Mouse (Mus musculus) embryonic facial prominence, embryonic 15.5 days (tissue): ENCODE data around the gene Wscd2. TPM values are rescaled to one million over a fixed set of nuclear protein-coding genes. Genes with fewer than 3 reads are reported as not detected.

ENCODE experiments used
- ATAC-seq: fragments of 200-750 bp; cut with Nextera tagmentation; 2 replicates; pipeline ENCODE4 v1.8.0; 2017; ENCODE audit warnings: low read depth, moderate TSS enrichment; ENCODE audit not compliant: insufficient number of reproducible peaks, low FRiP score, low TSS enrichment
- H3K27ac ChIP-seq: fragments of 300-500 bp; sonication (generic); replicated peaks from 2 replicates; pipeline ENCODE4 v1.5.1; 2015; ENCODE audit warnings: mild to moderate bottlenecking, inconsistent platforms
- H3K27me3 ChIP-seq: fragments of 300-500 bp; sonication (generic); 2 replicates; pipeline ENCODE4 v1.6.1; 2015; ENCODE audit warnings: inconsistent platforms
- H3K36me3 ChIP-seq: fragments of 300-500 bp; sonication (generic); 2 replicates; pipeline ENCODE4 v1.6.1; 2015; ENCODE audit warnings: mild to moderate bottlenecking, inconsistent platforms
- H3K4me1 ChIP-seq: fragments of 300-500 bp; sonication (generic); 2 replicates; pipeline ENCODE4 v1.6.1; 2015; ENCODE audit warnings: inconsistent platforms
- H3K4me2 ChIP-seq: fragments of 300-500 bp; sonication (generic); replicated peaks from 2 replicates; pipeline ENCODE4 v1.6.1; 2015; ENCODE audit warnings: mild to moderate bottlenecking, inconsistent platforms
- H3K4me3 ChIP-seq: fragments of 300-500 bp; sonication (generic); replicated peaks from 2 replicates; pipeline ENCODE4 v1.5.1; 2015; ENCODE audit warnings: mild to moderate bottlenecking, inconsistent platforms
- H3K9ac ChIP-seq: fragments of 300-500 bp; sonication (generic); 2 replicates; pipeline ENCODE4 v1.6.1; 2015; ENCODE audit warnings: inconsistent platforms
- H3K9me3 ChIP-seq: fragments of 300-500 bp; sonication (generic); replicated peaks from 2 replicates; pipeline ENCODE4 v1.6.1; 2016; ENCODE audit warnings: inconsistent platforms
- WGBS: fragments of 180-500 bp; shearing (Covaris S2); methylation state at CpG from one replicate; pipeline ENCODE4 v1.1.7; 2015; 5-methylcytosine and 5-hydroxymethylcytosine counted together
- polyA plus RNA-seq: library from polyadenylated mRNA; unstranded; fragments of >200 nt; fragmentation: Nextera tagmentation; extraction: Ambion mirVana; gene quantifications from 2 replicates; pipeline ENCODE4 v1.2.1, GENCODE M21; 2015

Wscd2 gene
- polyA plus RNA-seq, 1 experiment from 2014 or later: 14.7 TPM

DNA sequence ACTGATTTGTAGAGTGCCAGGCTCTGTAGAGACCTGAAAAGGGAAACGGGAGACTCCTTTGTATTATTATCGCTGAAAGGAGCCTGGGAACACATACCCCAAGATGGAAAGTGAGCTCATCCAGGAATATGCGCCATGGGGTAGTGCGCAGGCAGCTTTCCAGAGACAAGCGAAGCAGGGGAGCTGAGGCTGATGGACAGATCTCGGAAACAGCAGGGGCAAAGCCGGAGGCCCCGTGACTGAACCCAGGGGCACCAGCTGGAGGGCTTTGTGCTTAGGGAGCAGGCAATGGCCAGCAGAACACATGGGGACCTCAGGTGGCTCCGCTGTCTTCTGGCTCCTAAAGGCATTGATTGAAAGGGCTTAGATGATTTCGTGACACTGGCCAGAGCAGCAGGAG is 13.1 kb downstream of the Wscd2 start:
- peaks cover 25% of the 10 kb centered on the region for H3K4me1 ChIP-seq
- H3K27me3 ChIP-seq: 0 out of 2 replicates have a peak, but pooled peaks cover 3% of the 10 kb centered on the region
- H3K4me2 ChIP-seq: peak overlapping the region; percentile 3; the same call in 1 of the 2 replicates
- no peak overlapping the region for H3K9ac ChIP-seq
- H3K27ac ChIP-seq: no peak overlapping the region
- H3K9me3 ChIP-seq: no peaks in the 10 kb centered on the region
- H3K4me3 ChIP-seq: no peak overlapping the region
- H3K36me3 ChIP-seq: no peaks in the 10 kb centered on the region
- no peak for ATAC-seq
- WGBS: 13% methylated on average over 10 of the region's 10 CpGs

- no peak overlapping the region for H3K27ac ChIP-seq
- H3K9ac ChIP-seq: no peak overlapping the region
- H3K4me2 ChIP-seq: no peak overlapping the region
- no peaks in the 10 kb centered on the region for H3K36me3 ChIP-seq
- peak; percentile 39; the same call in 1 of the 2 replicates for ATAC-seq
- H3K4me1 ChIP-seq: peaks cover 25% of the 10 kb centered on the region
- 11% methylated on average over 4 of the region's 4 CpGs for WGBS
- no peaks in the 10 kb centered on the region for H3K9me3 ChIP-seq
- H3K27me3 ChIP-seq: 0 out of 2 replicates have a peak, but pooled peaks cover 3% of the 10 kb centered on the region
- no peak overlapping the region for H3K4me3 ChIP-seq
Measured at GRCm38 (mm10) chr5:113504654-113505053, 14.5 kb downstream of the Wscd2 start.

- Histone ChIP-seq H3K27me3 (no peaks in the 10 kb centered on the region), H3K4me3 (no peak overlapping the region), H3K9me3 (no peaks in the 10 kb centered on the region), H3K9ac (no peak overlapping the region), H3K4me1 (peaks cover 25% of the 10 kb centered on the region), H3K4me2 (no peak overlapping the region), H3K36me3 (no peaks in the 10 kb centered on the region), H3K27ac (no peak overlapping the region)
- no peak for ATAC-seq
- WGBS: 57% methylated on average over 6 of the region's 6 CpGs
Measured at GRCm38 (mm10) chr5:113506065-113506464, 15.9 kb downstream of the Wscd2 start.

DNA sequence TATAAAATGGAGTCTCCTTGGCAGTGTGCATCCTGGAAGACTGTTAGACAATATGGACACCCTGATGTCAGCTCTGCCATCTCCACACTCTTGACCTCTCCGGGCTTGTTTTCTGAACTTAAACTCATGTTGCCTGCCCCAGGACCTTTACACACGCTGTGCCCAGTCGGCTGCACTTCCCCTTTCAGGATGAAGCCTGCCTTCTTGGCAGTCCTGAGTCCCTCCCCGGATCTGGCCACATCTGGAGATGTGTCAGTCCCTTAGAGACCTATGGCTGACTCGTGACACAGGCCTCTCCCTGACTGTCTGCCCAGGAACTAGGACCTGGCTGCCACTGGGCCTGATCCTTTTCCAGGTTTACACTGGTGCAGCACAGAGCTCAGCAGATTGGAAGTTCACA is 16.6 kb downstream of the Wscd2 start:
- H3K36me3 ChIP-seq: no peaks in the 10 kb centered on the region
- H3K27ac ChIP-seq: no peak overlapping the region
- no peak overlapping the region for H3K9ac ChIP-seq
- no peaks in the 10 kb centered on the region for H3K27me3 ChIP-seq
- 75% methylated on average over 5 of the region's 5 CpGs for WGBS
- ATAC-seq: no peak
- H3K4me1 ChIP-seq: peaks cover 25% of the 10 kb centered on the region
- H3K4me2 ChIP-seq: no peak overlapping the region
- H3K9me3 ChIP-seq: no peaks in the 10 kb centered on the region
- no peak overlapping the region for H3K4me3 ChIP-seq

DNA sequence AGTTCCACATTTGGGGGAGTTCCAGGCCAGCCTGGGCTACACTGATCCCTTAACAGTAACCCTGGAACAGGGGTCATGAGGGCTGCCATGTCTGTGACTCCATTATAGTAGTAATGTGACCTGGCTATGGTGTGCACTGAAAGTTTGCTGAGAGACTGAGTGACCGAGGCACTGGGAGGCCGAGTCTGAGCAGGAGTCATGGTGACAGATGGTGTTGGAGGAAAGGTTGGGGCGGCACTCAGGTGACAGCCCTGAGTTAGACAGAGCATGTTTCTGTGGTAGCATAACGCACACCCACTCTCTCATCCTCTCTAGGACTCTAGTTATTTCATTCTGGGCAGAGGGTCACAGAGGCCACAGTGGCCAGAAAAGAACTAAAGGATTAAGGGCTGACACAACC is 19.0 kb downstream of the Wscd2 start:
- no peak overlapping the region for H3K27ac ChIP-seq
- peaks cover 17% of the 10 kb centered on the region for H3K4me1 ChIP-seq
- H3K4me2 ChIP-seq: no peak overlapping the region
- 81% methylated on average over 4 of the region's 4 CpGs for WGBS
- no peak overlapping the region for H3K9ac ChIP-seq
- H3K27me3 ChIP-seq: no peaks in the 10 kb centered on the region
- no peak overlapping the region for H3K4me3 ChIP-seq
- no peaks in the 10 kb centered on the region for H3K9me3 ChIP-seq
- no peaks in the 10 kb centered on the region for H3K36me3 ChIP-seq
- ATAC-seq: no peak

DNA sequence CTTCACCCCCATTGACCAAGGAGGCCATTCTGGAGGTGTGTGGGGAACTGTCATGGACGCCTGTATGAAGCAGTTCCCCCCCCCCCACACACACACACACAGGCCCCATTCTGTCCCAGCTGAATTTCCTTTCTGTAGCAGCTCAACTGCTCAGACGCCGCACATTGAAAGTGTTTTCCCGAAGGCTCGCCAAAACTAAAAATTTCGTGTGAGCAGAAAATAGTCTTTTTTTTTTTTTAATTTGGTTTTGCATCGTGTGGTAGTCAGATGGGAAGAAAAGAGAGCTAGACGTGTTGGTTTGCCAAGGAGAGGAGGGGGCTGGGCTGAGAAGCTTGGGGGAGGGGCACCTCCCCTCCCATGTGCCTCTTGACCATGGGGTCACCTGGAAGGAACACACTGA is 23.5 kb downstream of the Wscd2 start:
- Histone ChIP-seq H3K9ac (no peak overlapping the region), H3K36me3 (no peaks in the 10 kb centered on the region), H3K27ac (no peak overlapping the region), H3K27me3 (no peaks in the 10 kb centered on the region), H3K4me2 (no peak overlapping the region), H3K4me3 (no peak overlapping the region), H3K4me1 (peaks cover 21% of the 10 kb centered on the region), H3K9me3 (no peaks in the 10 kb centered on the region)
- ATAC-seq: no peak
- WGBS: 58% methylated on average over 8 of the region's 8 CpGs

DNA sequence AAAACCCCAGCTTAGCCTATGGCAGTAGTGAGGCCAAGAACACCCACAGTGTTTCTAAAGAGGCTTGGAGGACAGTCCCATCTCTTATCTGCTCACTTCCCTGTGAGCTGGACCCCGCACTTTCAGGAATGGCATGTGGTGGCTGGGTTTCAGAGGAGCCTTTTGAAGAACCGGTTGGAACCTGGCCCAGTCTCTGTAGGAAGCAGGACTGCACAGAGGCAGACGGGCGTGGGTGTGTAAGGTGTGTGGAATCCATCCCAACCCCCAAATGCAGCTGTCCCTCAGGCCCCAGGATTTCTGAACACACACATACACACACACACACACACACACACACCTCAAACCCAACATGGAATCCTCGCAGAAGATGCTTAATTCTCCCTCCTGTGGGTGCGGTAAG is 23.9 kb downstream of the Wscd2 start:
- no peak overlapping the region for H3K4me2 ChIP-seq
- ATAC-seq: no peak
- H3K36me3 ChIP-seq: no peaks in the 10 kb centered on the region
- H3K4me3 ChIP-seq: no peak overlapping the region
- peaks cover 21% of the 10 kb centered on the region for H3K4me1 ChIP-seq
- H3K27me3 ChIP-seq: no peaks in the 10 kb centered on the region
- H3K27ac ChIP-seq: no peak overlapping the region
- H3K9ac ChIP-seq: no peak overlapping the region
- no peaks in the 10 kb centered on the region for H3K9me3 ChIP-seq
- 55% methylated on average over 6 of the region's 6 CpGs for WGBS

GRCm38 (mm10) chr5:113516119-113516872 is 26.2 kb downstream of the Wscd2 start:
- Histone ChIP-seq H3K4me3 (no peak overlapping the region), H3K4me1 (peaks cover 21% of the 10 kb centered on the region), H3K36me3 (no peaks in the 10 kb centered on the region), H3K9ac (no peak overlapping the region), H3K27ac (no peak overlapping the region), H3K4me2 (no peak overlapping the region), H3K9me3 (no peaks in the 10 kb centered on the region), H3K27me3 (no peaks in the 10 kb centered on the region)
- 27% methylated on average over 14 of the region's 14 CpGs for WGBS
- ATAC-seq: no peak

DNA sequence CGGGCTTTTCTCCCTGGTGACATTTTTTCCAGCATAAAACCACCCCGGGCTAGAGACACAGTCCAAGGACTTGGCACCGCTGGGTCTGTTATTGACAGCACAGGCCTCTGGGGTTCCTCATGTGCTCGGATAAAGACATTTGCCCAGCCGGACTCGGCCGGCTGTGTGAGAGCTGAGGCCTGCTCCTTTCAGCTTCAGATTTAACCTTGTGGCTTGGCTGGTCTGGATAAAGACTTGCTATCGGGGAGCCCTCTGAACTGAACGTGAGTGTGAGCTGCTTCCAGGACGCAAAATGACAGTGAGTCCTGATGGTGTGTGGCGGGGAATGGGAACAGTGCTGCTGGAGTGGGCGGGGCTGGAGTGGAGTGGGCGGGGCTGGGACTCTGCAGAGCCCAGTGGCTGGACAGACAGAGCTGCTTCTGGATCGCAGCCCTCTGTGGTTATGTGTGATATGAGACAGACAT is 26.8 kb downstream of the Wscd2 start:
- WGBS: 15% methylated on average over 14 of the region's 14 CpGs
- H3K27me3 ChIP-seq: no peaks in the 10 kb centered on the region
- H3K36me3 ChIP-seq: no peaks in the 10 kb centered on the region
- H3K9me3 ChIP-seq: no peaks in the 10 kb centered on the region
- peaks cover 21% of the 10 kb centered on the region for H3K4me1 ChIP-seq
- ATAC-seq: no peak
- H3K4me2 ChIP-seq: no peak overlapping the region
- no peak overlapping the region for H3K27ac ChIP-seq
- no peak overlapping the region for H3K4me3 ChIP-seq
- H3K9ac ChIP-seq: no peak overlapping the region

DNA sequence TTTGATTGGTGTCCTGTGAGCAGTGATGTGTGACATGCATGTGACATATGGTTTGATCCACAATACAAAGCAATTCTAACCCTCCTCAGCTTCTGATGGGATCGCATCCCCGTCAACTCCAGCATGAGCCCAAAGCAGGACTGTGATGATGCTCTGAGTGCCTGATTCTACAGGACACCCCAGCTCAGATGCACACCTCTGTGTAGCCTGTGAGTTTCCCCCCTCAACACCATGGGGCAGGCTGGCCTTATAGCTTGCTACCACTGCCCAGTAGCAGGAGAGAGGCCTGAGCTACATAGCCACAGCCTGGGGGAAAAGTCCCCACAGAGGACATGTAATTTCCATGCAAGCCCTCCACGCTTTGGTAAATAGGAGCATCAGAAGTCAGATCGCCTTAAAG is 27.3 kb downstream of the Wscd2 start:
- Histone ChIP-seq H3K4me2 (no peak overlapping the region), H3K9ac (no peak overlapping the region), H3K27ac (no peak overlapping the region), H3K4me3 (no peak overlapping the region), H3K4me1 (peaks cover 19% of the 10 kb centered on the region), H3K27me3 (no peaks in the 10 kb centered on the region), H3K36me3 (no peaks in the 10 kb centered on the region), H3K9me3 (no peaks in the 10 kb centered on the region)
- no peak for ATAC-seq
- WGBS: 69% methylated on average over 4 of the region's 4 CpGs

- no peak overlapping the region for H3K9ac ChIP-seq
- no peaks in the 10 kb centered on the region for H3K27me3 ChIP-seq
- 72% methylated on average over 6 of the region's 6 CpGs for WGBS
- no peaks in the 10 kb centered on the region for H3K9me3 ChIP-seq
- no peak for ATAC-seq
- peaks cover 10% of the 10 kb centered on the region for H3K4me1 ChIP-seq
- H3K36me3 ChIP-seq: no peaks in the 10 kb centered on the region
- no peak overlapping the region for H3K27ac ChIP-seq
- H3K4me3 ChIP-seq: no peak overlapping the region
- H3K4me2 ChIP-seq: no peak overlapping the region
Measured at GRCm38 (mm10) chr5:113521037-113521436, 30.9 kb downstream of the Wscd2 start.

DNA sequence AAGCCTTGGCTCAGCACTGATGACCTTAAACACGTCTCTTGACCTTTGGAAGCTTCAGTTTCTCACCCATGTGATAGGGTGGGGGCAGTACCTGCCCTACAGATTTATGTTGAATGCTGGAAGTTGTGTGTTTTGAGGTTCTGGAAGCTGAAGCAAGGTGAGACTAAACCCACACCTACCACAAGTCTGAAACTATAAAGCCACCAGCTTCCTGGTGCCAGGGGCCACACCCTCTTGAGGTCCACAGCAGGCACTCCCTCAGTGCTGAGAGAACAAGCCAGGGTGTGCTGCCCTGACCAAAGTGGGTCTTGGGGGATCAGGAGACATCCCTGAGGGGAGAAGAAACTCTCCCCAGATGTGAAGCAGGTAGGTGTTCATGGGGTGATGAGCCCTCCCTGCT is 48.7 kb downstream of the Wscd2 start:
- Histone ChIP-seq H3K9me3 (no peaks in the 10 kb centered on the region), H3K36me3 (no peaks in the 10 kb centered on the region), H3K27ac (no peak overlapping the region), H3K4me3 (no peak overlapping the region), H3K4me1 (peaks cover 7% of the 10 kb centered on the region; the same call in 1 of the 2 replicates), H3K27me3 (no peaks in the 10 kb centered on the region; the same call in 1 of the 2 replicates), H3K4me2 (no peak overlapping the region), H3K9ac (no peak overlapping the region)
- 77% methylated on average over 1 of the region's 1 CpGs for WGBS
- ATAC-seq: no peak
